Mouse (Mus musculus) limb, embryonic 14.5 days (tissue): ENCODE results near the gene Brd7. TPM values are rescaled to one million over a fixed set of nuclear protein-coding genes. Genes with fewer than 3 reads are reported as not detected.
A peak's percentile ranks its signal among the peaks of the same experiment; 100 is the strongest.

ENCODE experiments used
- ATAC-seq: fragments of 200-750 bp; cut with Nextera tagmentation; 2 replicates; pipeline ENCODE4 v1.8.0; 2017; ENCODE audit warnings: low read depth, moderate number of reproducible peaks, moderate TSS enrichment; ENCODE audit not compliant: low FRiP score
- DNase-seq: peaks from one replicate; pipeline ENCODE4 v3.0.0-alpha.2; 2015; ENCODE audit warnings: low spot score
- H3K27ac ChIP-seq: fragments of 300-500 bp; sonication (generic); replicated peaks from 2 replicates; pipeline ENCODE4 v1.5.1; 2014; ENCODE audit warnings: low read depth, mild to moderate bottlenecking, low read length, moderate library complexity, mixed read lengths
- H3K27me3 ChIP-seq: fragments of 300-500 bp; sonication (generic); 2 replicates; pipeline ENCODE4 v1.6.1; 2014; ENCODE audit warnings: low read length, mixed read lengths; ENCODE audit not compliant: control insufficient read depth, insufficient read depth
- H3K36me3 ChIP-seq: fragments of 300-500 bp; sonication (generic); 2 replicates; pipeline ENCODE4 v1.6.1; 2014; ENCODE audit warnings: mild to moderate bottlenecking, low read length, moderate library complexity, mixed read lengths; ENCODE audit not compliant: control insufficient read depth, insufficient read depth
- H3K4me1 ChIP-seq: fragments of 300-500 bp; sonication (generic); 2 replicates; pipeline ENCODE4 v1.6.1; 2014; ENCODE audit warnings: antibody characterized with exemption, low read length, mixed read lengths; ENCODE audit not compliant: control insufficient read depth, insufficient read depth
- H3K4me2 ChIP-seq: fragments of 300-500 bp; sonication (generic); replicated peaks from 2 replicates; pipeline ENCODE4 v1.6.1; 2014; ENCODE audit warnings: low read depth, mild to moderate bottlenecking, low read length, moderate library complexity; ENCODE audit not compliant: severe bottlenecking
- H3K4me3 ChIP-seq: fragments of 300-500 bp; sonication (generic); replicated peaks from 2 replicates; pipeline ENCODE4 v1.5.1; 2014; ENCODE audit warnings: low read length
- H3K9ac ChIP-seq: fragments of 300-500 bp; sonication (generic); 2 replicates; pipeline ENCODE4 v1.6.1; 2014; ENCODE audit warnings: mild to moderate bottlenecking, low read depth, low read length, moderate library complexity; ENCODE audit not compliant: severe bottlenecking
- H3K9me3 ChIP-seq: fragments of 300-500 bp; sonication (generic); 2 replicates; pipeline ENCODE4 v1.6.1; 2016; ENCODE audit warnings: low read length; ENCODE audit not compliant: control insufficient read depth
- POLR2A ChIP-seq: fragments of 200-500 bp; IDR thresholded peaks from 2 replicates; pipeline ENCODE4 v1.8.0; 2012; ENCODE audit warnings: inconsistent platforms, mild to moderate bottlenecking, moderate library complexity, borderline replicate concordance; ENCODE audit not compliant: insufficient read depth, insufficient read length; ENCODE audit errors: extremely low read depth
- WGBS: fragments of 180-500 bp; shearing (Covaris S2); extraction: QIAGEN DNeasy Blood & Tissue Kit; methylation state at CpG from one replicate; pipeline ENCODE4 v1.1.7; 2014; 5-methylcytosine and 5-hydroxymethylcytosine counted together
- polyA plus RNA-seq, 2 experiments: library from polyadenylated mRNA; depleted of rRNA in 1 of 2; stranded (reverse) in 1 of 2; unstranded in 1 of 2; fragments of >200 nt; fragmentation: Nextera tagmentation in 1 of 2; extraction: Ambion mirVana in 1 of 2; gene quantifications; 2 replicates each; pipeline versions ENCODE4 v1.2.1 to v1.2.3; 2012 to 2014

Brd7 gene
- polyA plus RNA-seq, 2 experiments: 73.6 to 77.7 TPM

DNA sequence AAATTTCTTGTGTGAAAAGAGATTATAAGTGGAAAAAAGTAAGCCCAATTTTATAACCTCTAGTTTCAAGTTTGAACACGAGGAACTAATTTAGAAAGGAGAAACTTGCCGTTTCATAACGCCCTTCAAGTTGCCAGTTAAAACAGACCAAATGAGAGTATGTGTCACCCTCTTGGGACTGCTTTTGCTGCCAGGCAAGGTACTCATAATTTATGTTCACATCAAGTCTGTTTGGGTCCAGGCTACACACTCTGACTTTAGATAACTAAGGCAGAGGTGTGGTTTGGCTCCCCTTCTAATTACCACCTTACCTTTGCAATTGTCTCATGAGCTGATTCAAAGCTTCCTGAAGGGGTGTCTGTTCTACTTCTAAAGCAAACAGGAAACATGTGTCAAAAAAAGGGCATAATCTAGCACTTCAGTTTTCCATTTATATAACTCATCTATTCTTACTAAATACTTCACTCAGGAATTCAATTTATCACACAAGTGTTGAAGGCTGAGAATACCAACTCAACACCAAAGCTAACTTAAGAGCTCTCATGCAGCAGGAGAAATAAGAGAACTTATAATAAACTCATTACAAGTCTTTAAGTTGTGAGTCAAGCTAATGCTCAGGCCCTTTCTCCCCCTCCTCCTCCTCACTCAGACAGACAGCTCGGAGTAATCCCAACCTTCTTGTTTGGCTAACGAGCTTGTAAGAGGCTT lies 4.6 kb downstream of the Brd7 start:
- no peak overlapping the region for H3K4me2 ChIP-seq
- H3K36me3 ChIP-seq: peaks cover 68% of the 10 kb centered on the region
- DNase-seq (no peak), ATAC-seq (no peak)
- peaks cover 9% of the 10 kb centered on the region for H3K4me1 ChIP-seq
- no peak overlapping the region for H3K4me3 ChIP-seq
- 34% methylated on average over 5 of the region's 5 CpGs for WGBS
- no peak overlapping the region for H3K9ac ChIP-seq
- TF ChIP-seq POLR2A: no peak
- no peak overlapping the region for H3K27ac ChIP-seq
- no peaks in the 10 kb centered on the region for H3K27me3 ChIP-seq
- H3K9me3 ChIP-seq: no peaks in the 10 kb centered on the region

DNA sequence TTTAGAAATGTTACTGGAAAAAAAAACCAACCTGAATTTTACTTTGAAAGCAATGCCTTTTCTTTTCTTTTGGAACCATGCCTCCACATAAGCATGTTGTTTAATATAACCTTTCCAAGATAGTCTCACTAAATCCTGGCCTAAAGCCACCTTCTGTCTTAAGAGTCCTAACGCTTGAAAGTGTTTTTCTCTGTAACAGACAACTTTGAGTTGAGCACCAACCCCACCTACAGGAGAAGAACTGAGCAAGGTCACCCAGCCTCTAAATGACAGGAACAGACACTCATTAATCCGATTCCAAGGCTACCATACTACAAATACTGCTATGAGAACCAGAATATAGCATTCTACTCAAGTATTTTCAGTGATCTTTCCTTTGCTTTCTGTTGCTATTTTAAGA lies 12.9 kb downstream of the Brd7 start:
- ATAC-seq: no peak
- peaks cover 92% of the 10 kb centered on the region for H3K36me3 ChIP-seq
- no peak for TF ChIP-seq POLR2A

GRCm38 (mm10) chr8:88342026-88342425 lies 20.0 kb downstream of the Brd7 start:
- no peak overlapping the region for H3K4me3 ChIP-seq

More for the DNA sequence above, 12.9 kb downstream of the Brd7 start:
- no peaks in the 10 kb centered on the region for H3K9me3 ChIP-seq
- H3K27me3 ChIP-seq: no peaks in the 10 kb centered on the region
- no peak overlapping the region for H3K9ac ChIP-seq
- 71% methylated on average over 2 of the region's 2 CpGs for WGBS
- no peak overlapping the region for H3K4me2 ChIP-seq
- no peaks in the 10 kb centered on the region for H3K4me1 ChIP-seq
- H3K27ac ChIP-seq: no peak overlapping the region
- no peak overlapping the region for H3K4me3 ChIP-seq
- DNase-seq: no peak

GRCm38 (mm10) chr8:88339887-88340695 lies 21.9 kb downstream of the Brd7 start:
- no peaks in the 10 kb centered on the region for H3K9me3 ChIP-seq
- 79% methylated on average over 2 of the region's 2 CpGs for WGBS
- no peak for TF ChIP-seq POLR2A
- no peak overlapping the region for H3K4me3 ChIP-seq
- no peak overlapping the region for H3K27ac ChIP-seq
- H3K9ac ChIP-seq: no peak overlapping the region
- H3K27me3 ChIP-seq: no peaks in the 10 kb centered on the region
- H3K36me3 ChIP-seq: peaks cover 88% of the 10 kb centered on the region
- H3K4me1 ChIP-seq: no peaks in the 10 kb centered on the region
- no peak for ATAC-seq
- no peak for DNase-seq
- no peak overlapping the region for H3K4me2 ChIP-seq

More at GRCm38 (mm10) chr8:88342026-88342425, 20.0 kb downstream of the Brd7 start:
- H3K4me1 ChIP-seq: no peaks in the 10 kb centered on the region
- no peaks in the 10 kb centered on the region for H3K9me3 ChIP-seq
- no peak overlapping the region for H3K4me2 ChIP-seq
- no peak overlapping the region for H3K9ac ChIP-seq
- WGBS: 83% methylated on average over 4 of the region's 4 CpGs
- ATAC-seq (no peak), DNase-seq (no peak)
- TF ChIP-seq POLR2A: no peak
- peaks cover 88% of the 10 kb centered on the region for H3K36me3 ChIP-seq
- no peak overlapping the region for H3K27ac ChIP-seq
- no peaks in the 10 kb centered on the region for H3K27me3 ChIP-seq

GRCm38 (mm10) chr8:88339221-88339620 lies 22.8 kb downstream of the Brd7 start:
- no peak for TF ChIP-seq POLR2A
- H3K9me3 ChIP-seq: no peaks in the 10 kb centered on the region
- H3K4me1 ChIP-seq: no peaks in the 10 kb centered on the region
- peaks cover 87% of the 10 kb centered on the region for H3K36me3 ChIP-seq
- WGBS: 60% methylated on average over 3 of the region's 3 CpGs
- no peak overlapping the region for H3K9ac ChIP-seq
- no peak overlapping the region for H3K4me3 ChIP-seq
- H3K4me2 ChIP-seq: no peak overlapping the region
- DNase-seq: no peak
- ATAC-seq: peak; percentile 53; the same call in 1 of the 2 replicates
- no peak overlapping the region for H3K27ac ChIP-seq
- no peaks in the 10 kb centered on the region for H3K27me3 ChIP-seq
